Mouse (Mus musculus): ENCODE measurements around the gene Rad23a. TPM values are rescaled to one million over a fixed set of nuclear protein-coding genes. Genes with fewer than 3 reads are reported as not detected.

The Rad23a gene
- polyA plus RNA-seq, 1 experiment from 2014 or later = 293 TPM

- H3K36me3 ChIP-seq (replicated peaks) = no peaks in the 10 kb centered on the region
- 9% methylated on average over 11 of the region's 11 CpGs for WGBS (ENCODE audit: insufficient replicate concordance)
- H3K4me1 ChIP-seq (replicated peaks) = peaks cover 18% of the 10 kb centered on the region
- no peak overlapping the region for H3K4me3 ChIP-seq (replicated peaks)
- no peaks in the 10 kb centered on the region for H3K9me3 ChIP-seq (replicated peaks)
- no peak overlapping the region for H3K27ac ChIP-seq (replicated peaks)
- no peak for ATAC-seq (ENCODE audit: insufficient read depth)
- H3K9ac ChIP-seq = no peak overlapping the region
- H3K27me3 ChIP-seq = peaks cover 100% of the 10 kb centered on the region
- H3K4me2 ChIP-seq = no peak overlapping the region
Observed at GRCm38 (mm10) chr8:84785506-84785755, 55.0 kb downstream of the Rad23a start.

GRCm38 (mm10) chr8:84784681-84785505, 55.6 kb downstream of the Rad23a start:
- Histone ChIP-seq H3K9me3 (replicated peaks) (no peaks in the 10 kb centered on the region), H3K36me3 (replicated peaks) (no peaks in the 10 kb centered on the region), H3K4me3 (replicated peaks) (no peak overlapping the region), H3K27ac (replicated peaks) (no peak overlapping the region), H3K9ac (no peak overlapping the region), H3K27me3 (peaks cover 100% of the 10 kb centered on the region), H3K4me2 (no peak overlapping the region), H3K4me1 (replicated peaks) (peaks cover 20% of the 10 kb centered on the region)
- no peak for ATAC-seq (ENCODE audit: insufficient read depth)
- WGBS (ENCODE audit: insufficient replicate concordance) = 4% methylated on average over 48 of the region's 48 CpGs

Small RNA genes lying within 50 kb of the gene (microRNA-seq; reads per million reads assigned to microRNA genes)
- 2.0 reads per million for gene Mir7069

Other genes starting within 250 kb of the Rad23a start
- gene Ier2, start 177.8 kb downstream of the Rad23a start, polyA plus RNA-seq (2015; fragmentation: Nextera tagmentation; extraction: Ambion mirVana) = 22.8 and 23.1 TPM in 2 replicates
- gene Trmt1, start 154.4 kb downstream of the Rad23a start, polyA plus RNA-seq (2015; fragmentation: Nextera tagmentation; extraction: Ambion mirVana) = 27.9 and 36.1 TPM in 2 replicates
- gene Nacc1, start 152.8 kb downstream of the Rad23a start, polyA plus RNA-seq (2015; fragmentation: Nextera tagmentation; extraction: Ambion mirVana) = 6.2 and 7.2 TPM in 2 replicates
- gene Lyl1, start 139.2 kb downstream of the Rad23a start, polyA plus RNA-seq (2015; fragmentation: Nextera tagmentation; extraction: Ambion mirVana) = 55.3 and 58.3 TPM in 2 replicates
- gene G430095P16Rik, start 117.7 kb downstream of the Rad23a start, polyA plus RNA-seq (2015; fragmentation: Nextera tagmentation; extraction: Ambion mirVana) = 8.1 and 8.7 TPM in 2 replicates
- gene Nfix, start 40.3 kb downstream of the Rad23a start, polyA plus RNA-seq (2015; fragmentation: Nextera tagmentation; extraction: Ambion mirVana) = 2.1 and 2.8 TPM in 2 replicates
- gene Dand5, start 17.8 kb downstream of the Rad23a start, polyA plus RNA-seq (2015; fragmentation: Nextera tagmentation; extraction: Ambion mirVana) = 2.9 and 3.4 TPM in 2 replicates
- 42.4 and 44.9 TPM in 2 replicates for gene Gadd45gip1, start 9.1 kb downstream of the Rad23a start, polyA plus RNA-seq (2015; fragmentation: Nextera tagmentation; extraction: Ambion mirVana)
- gene Calr, start 6.3 kb upstream of the Rad23a start, polyA plus RNA-seq (2015; fragmentation: Nextera tagmentation; extraction: Ambion mirVana) = 471 and 504 TPM in 2 replicates
- 58.8 and 61.9 TPM in 2 replicates for gene Farsa, start 16.3 kb upstream of the Rad23a start, polyA plus RNA-seq (2015; fragmentation: Nextera tagmentation; extraction: Ambion mirVana)
- gene Syce2, start 31.4 kb upstream of the Rad23a start, polyA plus RNA-seq (2015; fragmentation: Nextera tagmentation; extraction: Ambion mirVana) = 50.1 and 55.0 TPM in 2 replicates
- 55.1 and 67.9 TPM in 2 replicates for gene Gcdh, start 53.3 kb upstream of the Rad23a start, polyA plus RNA-seq (2015; fragmentation: Nextera tagmentation; extraction: Ambion mirVana)
- 443 and 534 TPM in 2 replicates for gene Klf1, start 61.3 kb upstream of the Rad23a start, polyA plus RNA-seq (2015; fragmentation: Nextera tagmentation; extraction: Ambion mirVana)
- 11.4 and 12.7 TPM in 2 replicates for gene Dnase2a, start 67.9 kb upstream of the Rad23a start, polyA plus RNA-seq (2015; fragmentation: Nextera tagmentation; extraction: Ambion mirVana)
- gene Mast1, start 96.7 kb upstream of the Rad23a start, polyA plus RNA-seq (2015; fragmentation: Nextera tagmentation; extraction: Ambion mirVana) = 0.06 and 0.23 TPM in 2 replicates
- 0.18 and 0.40 TPM in 2 replicates for gene Rtbdn, start 106.3 kb upstream of the Rad23a start, polyA plus RNA-seq (2015; fragmentation: Nextera tagmentation; extraction: Ambion mirVana)
- not detected in 2 replicates for gene Gm49661, start 128.8 kb upstream of the Rad23a start, polyA plus RNA-seq (2015; fragmentation: Nextera tagmentation; extraction: Ambion mirVana)
- 1,960 and 2,082 TPM in 2 replicates for gene Prdx2, start 128.9 kb upstream of the Rad23a start, polyA plus RNA-seq (2015; fragmentation: Nextera tagmentation; extraction: Ambion mirVana)
- 101 TPM in 2 replicates for gene Rnaseh2a, start 129.1 kb upstream of the Rad23a start, polyA plus RNA-seq (2015; fragmentation: Nextera tagmentation; extraction: Ambion mirVana)
- 18.2 and 22.1 TPM in 2 replicates for gene Junb, start 138.1 kb upstream of the Rad23a start, polyA plus RNA-seq (2015; fragmentation: Nextera tagmentation; extraction: Ambion mirVana)
- gene Hook2, start 149.9 kb upstream of the Rad23a start, polyA plus RNA-seq (2015; fragmentation: Nextera tagmentation; extraction: Ambion mirVana) = 6.5 and 8.6 TPM in 2 replicates
- gene Best2, start 173.9 kb upstream of the Rad23a start, polyA plus RNA-seq (2015; fragmentation: Nextera tagmentation; extraction: Ambion mirVana) = not detected in 2 replicates
- gene Asna1, start 184.6 kb upstream of the Rad23a start, polyA plus RNA-seq (2015; fragmentation: Nextera tagmentation; extraction: Ambion mirVana) = 59.7 and 59.9 TPM in 2 replicates
- 59.8 and 63.4 TPM in 2 replicates for gene Trir, start 186.2 kb upstream of the Rad23a start, polyA plus RNA-seq (2015; fragmentation: Nextera tagmentation; extraction: Ambion mirVana)
- gene Tnpo2, start 196.2 kb upstream of the Rad23a start, polyA plus RNA-seq (2015; fragmentation: Nextera tagmentation; extraction: Ambion mirVana) = 19.3 and 20.5 TPM in 2 replicates
- 9.9 and 11.0 TPM in 2 replicates for gene Fbxw9, start 219.4 kb upstream of the Rad23a start, polyA plus RNA-seq (2015; fragmentation: Nextera tagmentation; extraction: Ambion mirVana)
- 0.45 TPM in 1 of 2 replicates, not detected in the other for gene Gm5741, start 227.3 kb upstream of the Rad23a start, polyA plus RNA-seq (2015; fragmentation: Nextera tagmentation; extraction: Ambion mirVana)
- gene Dhps, start 231.1 kb upstream of the Rad23a start, polyA plus RNA-seq (2015; fragmentation: Nextera tagmentation; extraction: Ambion mirVana) = 28.4 and 28.7 TPM in 2 replicates
- gene Wdr83os, start 240.1 kb upstream of the Rad23a start, polyA plus RNA-seq (2015; fragmentation: Nextera tagmentation; extraction: Ambion mirVana) = 55.6 and 58.5 TPM in 2 replicates
- 21.6 and 26.5 TPM in 2 replicates for gene Wdr83, start 240.6 kb upstream of the Rad23a start, polyA plus RNA-seq (2015; fragmentation: Nextera tagmentation; extraction: Ambion mirVana)
- 29.9 and 33.2 TPM in 2 replicates for gene Man2b1, start 242.6 kb upstream of the Rad23a start, polyA plus RNA-seq (2015; fragmentation: Nextera tagmentation; extraction: Ambion mirVana)

Data from liver, embryonic 15.5 days (tissue).